Mouse (Mus musculus): ENCODE data around the gene Gm20388.

- TF ChIP-seq CTCF (IDR thresholded peaks at IDR 0.05; ENCODE audit: control insufficient read depth, insufficient read depth, low read length) (no peak), POLR2A (IDR thresholded peaks at IDR 0.05; ENCODE audit: borderline replicate concordance, control insufficient read depth, low read depth, low read length) (no peak)
These were observed 2969.7 kb downstream of the Gm20388 start for GRCm38 (mm10) chr8:122880302-122880701.

Measured in bone marrow, adult 2 months (tissue).